8 mouse cellular contexts compared by ENCODE assay signal in the genomic region with DNA sequence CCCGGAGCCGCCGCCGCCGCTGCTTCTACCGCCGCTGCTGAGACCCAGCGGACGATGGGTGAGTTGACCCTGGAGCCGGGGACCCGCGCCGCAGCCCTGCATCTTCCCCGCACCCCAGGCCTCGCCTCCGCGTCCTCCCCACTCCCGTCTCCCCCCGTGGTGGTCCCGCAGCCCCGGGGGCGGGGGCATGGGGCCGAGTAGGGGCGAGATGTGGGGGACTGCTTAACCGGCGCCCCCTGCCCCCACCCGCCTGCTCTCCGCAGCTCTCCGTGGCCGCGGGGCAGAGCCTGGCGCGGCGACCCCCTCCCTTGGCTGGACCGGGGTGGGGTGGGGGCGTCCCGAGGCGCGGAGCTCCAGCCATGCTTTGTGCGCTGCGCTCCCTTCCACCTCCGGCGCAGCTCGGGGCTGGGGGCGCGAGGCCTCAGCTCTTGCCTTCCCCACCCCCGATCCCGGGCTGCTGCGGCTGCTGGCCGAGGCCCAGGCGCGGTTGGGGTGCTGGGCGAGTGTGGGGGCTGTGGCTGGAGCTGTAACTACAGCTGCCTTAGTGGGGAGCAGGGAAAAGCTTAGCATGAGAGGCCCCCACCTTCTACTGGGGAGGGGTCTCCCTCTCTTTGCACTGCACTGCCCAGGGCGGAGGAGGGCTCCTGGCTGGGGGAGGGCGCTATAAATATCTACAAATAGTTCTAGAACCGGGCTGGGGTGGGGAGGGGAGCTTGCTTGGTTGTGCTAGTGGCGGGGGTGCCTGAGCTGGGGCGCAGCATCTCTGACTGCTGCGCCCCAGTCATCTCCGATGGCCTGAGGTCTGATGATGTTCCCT. TPM values are rescaled to one million over a fixed set of nuclear protein-coding genes. Genes with fewer than 3 reads are reported as not detected.
A peak's percentile ranks its signal among the peaks of the same experiment; 100 is the strongest.
DNase-seq lines count a peak whose midpoint lies in the region; ATAC-seq and TF ChIP-seq lines count a peak whose summit lies in the region.

No protein-coding gene starts in this region.

- TF ChIP-seq CTCF in brain, embryonic 14.5 days (IDR thresholded peaks at IDR 0.05; ENCODE audit: borderline replicate concordance, extremely low read depth, insufficient read depth, insufficient read length) = no peak

- peak; percentile 33 for ATAC-seq in embryonic facial prominence, embryonic 14.5 days (ENCODE audit: low read depth)
- ATAC-seq in midbrain, embryonic 13.5 days = peak; percentile 67
- ATAC-seq in megakaryocyte progenitor cell, adult 5-6 weeks (replicated peaks; ENCODE audit: poor library complexity) = no peak

- H3K27me3 ChIP-seq in embryonic facial prominence, embryonic 14.5 days (replicated peaks; ENCODE audit: control insufficient read depth, insufficient read depth, low read length) = no peaks in the 10 kb centered on the region
- H3K27me3 ChIP-seq in midbrain, embryonic 13.5 days = no peaks in the 10 kb centered on the region

- peak overlapping the region; percentile 61 for H3K4me2 ChIP-seq in embryonic facial prominence, embryonic 14.5 days (ENCODE audit: low read depth, low read length)
- peak overlapping the region; percentile 87 for H3K4me2 ChIP-seq in midbrain, embryonic 13.5 days (replicated peaks)

- peaks cover 22% of the 10 kb centered on the region for H3K4me1 ChIP-seq in embryonic facial prominence, embryonic 14.5 days (ENCODE audit: control insufficient read depth, insufficient read depth, low read length)
- H3K4me1 ChIP-seq in midbrain, embryonic 13.5 days (replicated peaks) = peaks cover 38% of the 10 kb centered on the region

- H3K36me3 ChIP-seq in embryonic facial prominence, embryonic 14.5 days (ENCODE audit: control insufficient read depth, insufficient read depth, low read length) = no peaks in the 10 kb centered on the region
- no peaks in the 10 kb centered on the region for H3K36me3 ChIP-seq in midbrain, embryonic 13.5 days

- TF ChIP-seq POLR2A in brain, embryonic 14.5 days (IDR thresholded peaks at IDR 0.05; ENCODE audit: borderline replicate concordance, extremely low read depth, insufficient read depth, insufficient read length, poor library complexity, severe bottlenecking) = peak; percentile 46; the same call in 1 of the 2 replicates

- peak; percentile 49 for DNase-seq in kidney, postnatal 10 days
- DNase-seq in kidney, adult 11 months = no peak
- peak; percentile 58 for DNase-seq in brain, embryonic 14.5 days (ENCODE audit: low read depth)
- peak; percentile 46 for DNase-seq in embryonic facial prominence, embryonic 14.5 days (ENCODE audit: low spot score)
- peak; percentile 56 for DNase-seq in layer of hippocampus, adult 9-11 months
- DNase-seq in yolk sac, embryonic 10.5 days (ENCODE audit: low spot score) = no peak

- peak overlapping the region; percentile 88 for H3K4me3 ChIP-seq in embryonic facial prominence, embryonic 14.5 days (ENCODE audit: low read depth, low read length)
- peak overlapping the region; percentile 96 for H3K4me3 ChIP-seq in midbrain, embryonic 13.5 days (replicated peaks)

- 2% methylated on average over 24 of the region's 60 CpGs for WGBS in embryonic facial prominence, embryonic 14.5 days
- WGBS in midbrain, embryonic 13.5 days = 1% methylated on average over 51 of the region's 60 CpGs

- H3K27ac ChIP-seq in embryonic facial prominence, embryonic 14.5 days (replicated peaks; ENCODE audit: low read depth, low read length) = peak overlapping the region; percentile 86
- peak overlapping the region; percentile 95 for H3K27ac ChIP-seq in midbrain, embryonic 13.5 days

- H3K9ac ChIP-seq in embryonic facial prominence, embryonic 14.5 days (ENCODE audit: low read depth, low read length) = peak overlapping the region; percentile 92
- peak overlapping the region; percentile 98 for H3K9ac ChIP-seq in midbrain, embryonic 13.5 days (replicated peaks)

- no peaks in the 10 kb centered on the region for H3K9me3 ChIP-seq in embryonic facial prominence, embryonic 14.5 days (ENCODE audit: control insufficient read depth, low read length)
- H3K9me3 ChIP-seq in midbrain, embryonic 13.5 days = no peaks in the 10 kb centered on the region

RNA-seq across cellular contexts. Expression of a gene that starts 0.5 kb away (rescaled TPM):
- 47.2 and 64.7 TPM in 2 replicates for polyA plus RNA-seq in brain, embryonic 14.5 days (2012; rRNA removed)
- polyA plus RNA-seq in embryonic facial prominence, embryonic 14.5 days (2014; fragmentation: Nextera tagmentation; extraction: Ambion mirVana) = 7.3 and 7.8 TPM in 2 replicates
- polyA plus RNA-seq in midbrain, embryonic 13.5 days (2015; fragmentation: Nextera tagmentation; extraction: Ambion mirVana) = 11.4 and 12.3 TPM in 2 replicates
- not detected in 2 replicates for total RNA-seq in megakaryocyte progenitor cell, adult 5-6 weeks (2015)
- total RNA-seq in megakaryocyte progenitor cell, adult 5-6 weeks (2017) = not detected in 2 replicates

RNA-seq across cellular contexts. Expression of a gene that starts 41.1 kb away (rescaled TPM):
- 49.3 and 55.3 TPM in 2 replicates for polyA plus RNA-seq in brain, embryonic 14.5 days (2012; rRNA removed)
- polyA plus RNA-seq in embryonic facial prominence, embryonic 14.5 days (2014; fragmentation: Nextera tagmentation; extraction: Ambion mirVana) = 27.6 and 36.3 TPM in 2 replicates
- 41.1 and 43.0 TPM in 2 replicates for polyA plus RNA-seq in midbrain, embryonic 13.5 days (2015; fragmentation: Nextera tagmentation; extraction: Ambion mirVana)
- 4.0 and 6.0 TPM in 2 replicates for total RNA-seq in megakaryocyte progenitor cell, adult 5-6 weeks (2015)
- total RNA-seq in megakaryocyte progenitor cell, adult 5-6 weeks (2017) = 15.7 and 19.2 TPM in 2 replicates

RNA-seq across cellular contexts. Expression of a gene that starts 59.8 kb away (rescaled TPM):
- 14.3 and 20.8 TPM in 2 replicates for polyA plus RNA-seq in brain, embryonic 14.5 days (2012; rRNA removed)
- 27.9 and 30.0 TPM in 2 replicates for polyA plus RNA-seq in embryonic facial prominence, embryonic 14.5 days (2014; fragmentation: Nextera tagmentation; extraction: Ambion mirVana)
- polyA plus RNA-seq in midbrain, embryonic 13.5 days (2015; fragmentation: Nextera tagmentation; extraction: Ambion mirVana) = 42.2 and 43.8 TPM in 2 replicates
- 18.0 and 18.2 TPM in 2 replicates for total RNA-seq in megakaryocyte progenitor cell, adult 5-6 weeks (2015)
- total RNA-seq in megakaryocyte progenitor cell, adult 5-6 weeks (2017) = 21.4 and 25.7 TPM in 2 replicates

Comparison
In these comparisons a context has a peak if more than half of its experiments do, and no peak if none do; other contexts are left out.
1. DNase-seq: peak in kidney, postnatal 10 days (single experiment), brain, embryonic 14.5 days (single experiment), embryonic facial prominence, embryonic 14.5 days (single experiment) and layer of hippocampus, adult 9-11 months (single experiment); none in kidney, adult 11 months (single experiment) and yolk sac, embryonic 10.5 days (single experiment).